Mouse (Mus musculus): ENCODE measurements at regions not wholly inside any gene's neighbourhood (a gene's known extent, or its start where the extent isn't known, plus 50 kb on each side); places are given as distances from the start of the nearest gene placed in this dataset.

DNA sequence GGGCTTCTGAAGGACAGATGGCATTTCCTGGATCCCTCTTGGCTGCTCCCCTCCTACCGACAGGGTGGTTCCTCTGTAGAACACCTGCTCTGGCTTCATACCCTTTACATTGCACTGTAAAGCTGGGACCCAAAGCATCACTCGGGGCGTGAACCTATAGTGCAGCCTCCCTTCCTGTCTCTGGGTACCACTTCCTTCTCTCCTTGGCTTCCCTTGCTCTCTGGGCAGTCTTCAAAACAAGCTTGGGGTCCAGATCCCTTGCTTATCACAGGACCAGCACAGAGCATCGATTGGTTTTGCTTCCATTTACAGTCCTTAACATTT lies 346.4 kb downstream of the Rnf144a start:
- DNase-seq (ENCODE audit: low spot score), result no peak

DNA sequence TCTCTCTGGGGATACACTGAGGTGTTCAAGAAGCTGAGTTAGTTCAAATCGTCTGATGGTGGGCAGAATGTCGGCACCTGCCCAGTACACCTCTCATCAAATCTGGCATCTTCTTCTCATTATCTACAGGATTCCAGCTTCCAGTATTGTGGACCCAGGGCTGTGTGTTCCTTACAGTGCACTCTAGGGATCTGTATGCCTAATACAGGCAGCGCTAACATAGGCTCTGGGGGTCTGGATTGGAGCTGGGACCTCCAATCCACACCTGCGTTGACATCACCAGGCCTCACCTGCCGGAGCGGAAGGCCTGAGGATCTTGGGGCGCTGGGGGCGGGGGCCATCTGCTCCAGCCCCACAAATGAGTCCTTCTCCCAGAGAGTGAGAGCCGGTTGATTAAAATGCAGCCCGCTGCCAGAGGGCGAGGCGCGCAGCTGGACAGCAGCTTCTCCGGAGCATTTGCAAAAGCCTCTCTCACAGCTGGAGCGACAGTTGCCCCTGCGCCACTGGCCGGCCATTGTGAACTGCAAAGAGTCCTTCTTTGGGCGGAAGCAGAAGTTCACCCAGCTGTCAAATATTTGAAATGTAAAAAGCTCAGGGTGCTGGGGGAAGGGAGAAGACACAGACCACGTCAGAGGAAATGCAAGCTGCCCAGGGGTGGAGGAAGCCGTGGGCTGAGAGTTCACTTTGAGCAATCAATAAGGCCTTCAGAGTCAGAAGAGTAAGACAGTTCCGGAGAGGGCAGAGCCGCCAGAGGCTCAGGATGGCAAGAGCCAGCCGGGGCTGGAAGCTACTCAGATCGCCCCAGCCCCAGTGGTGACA lies 347.0 kb downstream of the Rnf144a start:
- DNase-seq (ENCODE audit: low spot score), result peak; percentile 6

DNA sequence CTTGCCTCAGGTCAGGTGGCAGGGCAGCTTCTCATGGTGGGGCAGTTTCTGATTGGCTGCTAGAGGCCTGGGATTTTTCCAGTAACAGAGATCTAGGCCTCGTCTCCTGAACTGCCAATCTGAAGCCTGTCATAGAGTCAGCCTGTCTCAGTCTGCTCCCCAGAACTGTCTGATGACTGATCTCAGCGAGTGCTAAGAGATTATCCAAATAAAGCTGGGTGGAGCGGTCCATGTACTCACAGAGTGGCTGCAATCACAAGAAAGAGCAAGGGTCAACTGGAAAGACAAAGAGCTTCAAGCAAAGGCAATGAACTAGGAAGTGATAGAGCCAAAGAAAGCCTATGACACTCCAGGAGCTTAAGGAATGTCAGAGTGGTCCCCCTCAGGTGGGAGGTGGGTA lies 354.7 kb downstream of the Rnf144a start:
- no peak for DNase-seq (ENCODE audit: low spot score)

DNA sequence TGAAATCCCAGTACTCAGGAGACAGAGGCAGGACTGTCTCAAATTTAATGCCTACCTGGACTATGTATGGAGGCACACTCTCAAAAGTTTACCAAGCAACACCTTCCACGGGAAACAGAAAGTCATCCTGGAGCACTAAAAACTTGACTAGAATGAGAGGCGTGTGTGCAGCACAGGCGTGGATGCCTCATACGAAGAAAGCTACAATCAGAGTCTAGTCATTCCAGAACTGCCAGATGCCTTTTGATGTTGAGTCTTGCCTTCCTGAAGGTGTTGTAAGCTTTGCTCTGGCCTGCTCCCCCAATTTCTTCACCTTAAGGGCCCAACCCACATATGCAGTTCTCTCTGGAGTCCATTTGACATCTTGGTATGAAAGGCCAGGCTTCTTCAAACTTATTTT lies 356.0 kb downstream of the Rnf144a start:
- no peak for DNase-seq (ENCODE audit: low spot score)

DNA sequence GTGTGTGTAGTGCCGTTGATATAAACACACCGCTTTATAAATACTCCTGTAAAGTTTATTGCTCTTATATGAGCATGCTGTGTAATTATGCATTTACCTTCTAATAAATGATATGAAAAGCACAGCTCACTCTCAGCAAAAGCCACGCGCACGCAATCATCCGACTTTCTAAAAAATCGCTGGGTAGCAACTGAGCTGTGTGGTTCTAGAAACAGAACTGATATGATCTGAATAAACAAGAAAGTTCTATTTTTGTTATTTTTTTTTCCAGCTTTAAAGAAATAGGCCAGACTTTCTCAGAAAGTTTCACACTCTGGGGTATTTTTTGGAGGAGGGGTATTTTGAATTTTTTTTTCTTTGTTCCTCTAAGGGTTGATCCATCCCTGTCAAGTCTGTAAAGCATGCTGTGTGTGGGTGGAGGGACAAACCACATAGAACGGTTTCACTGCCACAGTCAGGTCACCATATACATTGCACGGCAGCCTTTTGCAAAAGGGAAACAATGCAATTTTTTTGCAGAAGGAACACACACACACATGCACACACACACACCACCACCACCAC lies 357.5 kb downstream of the Rnf144a start:
- DNase-seq (ENCODE audit: low spot score), result no peak

DNA sequence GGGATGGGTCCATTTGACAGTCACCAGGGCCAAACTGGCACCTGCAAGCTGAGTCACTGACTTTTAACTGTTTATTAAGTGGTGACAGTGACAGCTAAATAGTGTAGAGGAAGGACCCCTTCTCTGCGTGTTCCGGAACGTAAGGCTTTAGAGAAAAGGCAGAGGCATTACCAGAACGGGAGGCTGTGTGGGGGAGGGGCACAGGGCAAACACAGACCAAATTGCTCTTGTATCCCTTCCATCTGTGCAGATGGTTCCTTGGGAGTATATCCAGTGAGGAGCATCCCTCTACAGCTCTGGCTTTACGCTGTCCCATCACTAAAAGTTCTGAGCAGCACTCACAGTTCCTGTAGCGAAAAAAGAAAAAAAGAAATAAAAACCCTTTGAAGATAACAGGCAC lies 368.1 kb downstream of the Rnf144a start:
- no peak for DNase-seq (ENCODE audit: low spot score)

DNA sequence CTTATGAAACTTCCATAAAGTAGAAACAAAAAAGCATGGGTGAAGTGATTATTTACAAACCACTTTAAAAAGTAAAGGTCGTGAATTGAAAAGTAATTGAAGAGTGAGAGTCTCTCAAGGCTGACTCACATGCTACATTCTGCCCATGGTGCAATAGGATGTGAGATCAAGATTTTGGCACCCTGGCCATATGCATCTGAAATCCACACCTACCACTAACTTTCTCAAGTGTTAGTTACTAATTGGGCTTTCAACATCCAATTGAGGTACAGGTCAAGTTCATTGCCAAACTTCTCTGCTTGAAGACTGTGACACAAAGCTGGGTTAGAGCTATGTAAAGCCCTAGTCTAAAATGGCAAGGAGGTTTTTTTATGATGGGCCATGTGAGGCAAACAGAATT lies 369.7 kb downstream of the Rnf144a start:
- no peak for DNase-seq (ENCODE audit: low spot score)

DNA sequence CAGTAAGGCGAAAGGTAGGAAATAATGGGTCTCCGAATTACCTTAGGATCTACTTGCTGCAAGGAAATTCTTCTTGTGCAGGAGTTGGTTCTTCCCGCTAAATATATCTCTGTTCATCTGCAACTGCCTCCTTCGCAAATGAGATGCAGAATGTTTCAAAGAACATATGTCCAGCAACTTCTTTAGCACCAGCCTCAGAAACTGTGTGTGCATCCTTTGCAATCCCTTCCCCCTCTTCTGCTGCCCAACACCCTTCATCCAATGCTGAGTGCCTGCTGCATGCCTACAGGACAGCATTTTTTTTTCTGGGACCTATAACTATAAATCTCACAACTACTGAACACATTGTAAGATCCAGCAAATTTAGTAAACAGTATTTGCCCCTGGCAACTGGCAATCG lies 402.1 kb downstream of the Rnf144a start:
- DNase-seq (ENCODE audit: low spot score), result no peak

DNA sequence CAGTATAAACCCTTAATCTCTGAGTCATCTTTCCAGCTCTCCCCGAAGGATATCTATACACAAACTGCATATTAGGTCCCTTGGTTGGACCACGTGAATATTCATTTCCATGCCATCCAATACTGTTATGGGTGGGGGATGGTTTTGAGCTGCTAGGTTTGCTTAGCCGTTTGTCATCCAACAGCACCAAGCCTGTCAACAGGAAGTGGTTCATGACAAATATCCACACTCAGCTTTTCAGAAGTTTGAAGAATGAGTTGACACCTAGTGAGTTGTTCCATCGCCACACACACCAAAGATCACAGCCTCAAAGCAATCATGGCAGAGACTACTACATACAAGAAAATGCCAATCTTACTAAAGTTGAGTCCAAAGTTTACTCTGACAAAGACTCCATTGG lies 421.0 kb downstream of the Rnf144a start:
- DNase-seq (ENCODE audit: low spot score), result no peak

DNA sequence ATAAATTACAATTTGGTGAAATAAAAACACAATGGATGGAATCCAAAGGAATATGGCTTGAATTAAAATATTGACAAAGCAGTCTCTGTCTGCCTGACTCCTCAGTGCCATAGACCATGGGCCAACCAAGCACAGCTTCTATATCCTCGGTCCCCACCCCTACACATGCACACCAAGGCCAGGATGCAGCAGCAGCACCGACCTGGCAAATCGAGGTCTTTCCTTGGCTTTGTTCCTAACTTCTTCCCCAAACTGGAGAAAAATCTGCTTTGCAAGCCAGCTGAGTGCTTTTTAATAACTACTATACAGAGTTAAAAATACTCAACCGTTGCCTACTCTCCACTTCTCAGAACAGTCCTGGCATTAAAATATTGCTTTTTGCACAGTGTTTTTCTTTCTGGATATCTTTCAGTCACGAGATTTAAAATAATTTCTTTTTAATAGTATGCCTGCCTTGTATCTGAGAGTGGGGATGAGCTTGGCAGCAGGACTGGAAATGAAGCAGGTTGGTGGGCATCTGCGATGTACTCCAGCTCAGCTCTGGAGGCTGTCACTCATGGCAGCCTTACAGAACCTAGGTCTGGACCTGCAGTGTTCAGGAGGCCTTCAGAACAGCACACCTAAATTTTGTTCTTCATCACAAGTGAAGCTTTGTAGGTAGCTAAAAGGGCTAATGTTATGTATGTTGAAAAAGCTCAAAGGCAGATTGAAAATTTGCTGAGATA lies 423.1 kb downstream of the Rnf144a start:
- DNase-seq (ENCODE audit: low spot score), result no peak

DNA sequence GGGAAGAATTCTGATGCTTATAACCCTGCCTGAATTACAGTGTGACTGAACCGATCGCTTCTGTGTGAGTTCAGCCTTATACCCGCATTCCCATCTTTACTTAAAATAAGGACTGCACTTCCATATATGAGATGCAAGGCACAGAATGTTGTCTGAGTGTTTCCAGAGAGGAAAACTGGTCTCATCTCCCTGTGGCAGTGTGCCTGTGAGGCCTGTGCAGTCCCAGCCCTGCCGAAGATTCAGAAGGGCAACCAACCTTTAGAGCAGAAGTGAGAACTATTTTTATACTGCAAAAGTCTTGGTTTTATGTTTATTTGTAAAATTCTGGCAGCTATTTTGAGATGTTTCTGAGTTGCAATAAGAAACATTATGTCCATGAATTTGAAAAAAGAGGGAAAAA lies 432.5 kb downstream of the Rnf144a start:
- no peak for DNase-seq (ENCODE audit: low spot score)

DNA sequence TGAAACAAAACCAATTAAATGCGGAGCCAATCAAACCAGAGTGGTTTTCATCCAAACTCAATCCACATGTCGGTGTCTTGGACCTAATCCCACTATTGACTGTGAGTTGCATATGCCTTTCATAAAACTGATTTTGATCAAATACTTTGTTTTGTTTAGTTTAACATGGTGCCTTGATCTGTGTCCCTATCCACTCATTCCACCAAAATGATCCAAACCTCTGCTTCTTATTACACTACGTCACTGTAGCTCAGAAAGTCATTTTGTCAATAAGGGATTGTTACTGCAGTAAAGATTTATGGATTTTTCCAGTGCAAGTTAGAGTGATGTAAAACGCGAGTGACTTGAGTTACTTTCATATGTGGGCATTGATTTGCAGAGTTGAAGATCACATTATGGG lies 436.7 kb downstream of the Rnf144a start:
- no peak for DNase-seq (ENCODE audit: low spot score)

DNA sequence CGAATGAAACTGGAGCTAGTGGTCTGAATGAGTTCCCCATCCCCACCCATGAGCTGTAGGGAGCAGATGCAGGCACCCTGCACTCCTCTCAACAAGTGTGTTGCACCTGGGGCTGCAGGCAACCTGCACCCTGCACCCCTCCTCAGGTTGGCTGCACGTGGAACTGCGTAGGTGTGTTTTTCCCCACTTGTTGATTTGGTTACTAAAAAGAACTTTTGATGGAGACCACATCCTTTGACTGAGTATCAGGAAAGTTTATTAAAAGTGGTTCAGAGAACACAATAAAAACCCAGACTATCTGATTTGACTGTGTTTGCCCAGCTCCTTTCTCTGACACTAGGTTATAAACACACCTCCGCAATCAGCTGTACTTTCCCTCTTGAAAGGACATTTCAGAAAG lies 456.5 kb downstream of the Rnf144a start:
- DNase-seq (ENCODE audit: low spot score), result no peak

DNA sequence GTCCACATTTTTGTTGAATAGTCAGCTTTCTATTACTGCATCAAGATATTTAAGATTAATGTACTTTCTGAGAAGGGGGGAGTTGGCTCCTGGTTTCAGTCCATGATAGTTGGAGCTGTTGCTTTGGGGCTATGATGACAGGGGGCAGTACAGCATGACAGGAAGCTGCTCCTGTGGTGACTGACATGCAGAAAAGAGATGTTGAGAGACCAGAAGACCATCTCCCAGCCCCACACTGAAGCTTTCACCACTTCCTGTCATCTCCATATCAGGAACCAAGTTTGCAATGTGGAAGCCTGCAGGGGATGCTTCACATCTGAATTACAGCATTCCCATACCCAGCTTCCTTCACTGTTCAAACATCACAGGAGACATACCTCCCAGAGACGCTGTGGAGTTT lies 457.5 kb downstream of the Rnf144a start:
- no peak for DNase-seq (ENCODE audit: low spot score)

DNA sequence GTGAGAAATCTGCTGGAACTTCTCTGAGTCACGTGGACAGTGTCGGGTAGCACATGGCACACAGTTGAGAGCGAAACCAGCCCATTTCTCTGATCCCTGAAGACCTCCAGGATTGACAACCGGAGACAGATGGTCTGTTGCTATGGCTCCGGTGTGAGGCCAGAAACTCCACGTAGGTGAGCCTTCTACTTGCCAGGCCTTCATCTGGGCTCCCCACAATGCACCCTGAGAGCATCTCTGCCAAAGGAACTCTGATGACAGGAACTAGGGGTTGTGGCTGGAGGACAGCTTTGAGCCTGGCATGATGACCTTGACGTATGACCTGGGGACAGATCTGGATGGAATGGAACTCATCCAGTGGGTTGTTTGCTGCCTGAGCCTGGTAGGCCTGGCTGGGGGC lies 467.9 kb downstream of the Rnf144a start:
- DNase-seq (ENCODE audit: low spot score), result no peak

DNA sequence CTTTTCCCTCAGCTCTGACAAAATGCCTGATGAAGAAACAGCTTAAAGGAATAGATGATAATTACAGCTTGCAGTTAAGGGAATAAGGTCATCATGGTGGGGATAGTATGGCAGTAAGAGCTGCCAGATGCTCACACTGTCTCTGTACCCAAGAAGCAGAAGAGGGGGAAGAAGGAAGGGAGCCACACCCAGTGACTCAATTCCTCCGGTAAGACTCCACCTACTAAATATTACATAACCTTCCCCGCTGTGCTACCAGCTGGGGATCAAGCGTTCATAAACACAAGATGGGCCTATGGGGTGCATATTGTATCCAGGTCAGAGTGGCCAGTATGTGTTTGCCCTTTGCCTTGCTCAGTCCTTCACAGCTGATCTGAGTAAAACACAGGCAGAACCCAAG lies 468.9 kb downstream of the Rnf144a start:
- DNase-seq (ENCODE audit: low spot score), result no peak

DNA sequence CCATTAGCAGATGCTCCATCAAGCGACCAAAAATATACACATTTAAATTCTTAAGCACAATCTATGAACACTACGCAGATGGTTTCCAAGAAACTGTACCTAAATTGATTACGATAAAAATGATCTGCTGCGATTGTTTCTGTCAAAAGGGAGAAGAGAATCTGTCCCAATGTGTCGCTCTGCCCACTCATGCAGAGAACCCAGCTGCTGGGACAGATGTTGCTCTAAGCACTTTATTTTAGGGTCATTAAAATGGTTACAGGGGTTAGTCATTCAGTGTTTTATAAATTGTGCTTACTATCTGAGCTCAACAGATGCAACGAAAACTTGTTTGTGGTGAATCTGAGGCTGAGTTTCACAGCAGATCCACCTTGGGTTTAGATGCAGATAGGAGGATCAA lies 476.2 kb downstream of the Rnf144a start:
- DNase-seq (ENCODE audit: low spot score), result no peak

DNA sequence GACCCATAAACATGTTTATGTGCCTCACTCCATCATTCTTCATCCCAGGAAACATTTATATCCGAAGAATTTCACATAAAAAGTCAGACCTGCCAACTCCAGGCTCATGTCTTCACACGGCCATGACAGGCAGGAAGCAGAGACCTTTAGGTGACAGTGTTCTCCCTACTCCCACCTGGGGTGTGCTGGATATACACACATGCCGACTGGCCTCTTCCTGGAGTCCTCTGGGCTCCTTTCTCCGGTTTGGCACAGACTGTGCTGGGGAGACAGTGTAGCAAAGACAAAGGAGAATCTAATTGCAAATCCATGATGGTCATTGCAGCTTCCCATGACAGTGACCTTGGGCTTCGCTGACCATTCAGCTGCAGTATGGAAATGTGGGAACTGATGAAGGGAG lies 480.1 kb downstream of the Rnf144a start:
- DNase-seq (ENCODE audit: low spot score), result no peak

DNA sequence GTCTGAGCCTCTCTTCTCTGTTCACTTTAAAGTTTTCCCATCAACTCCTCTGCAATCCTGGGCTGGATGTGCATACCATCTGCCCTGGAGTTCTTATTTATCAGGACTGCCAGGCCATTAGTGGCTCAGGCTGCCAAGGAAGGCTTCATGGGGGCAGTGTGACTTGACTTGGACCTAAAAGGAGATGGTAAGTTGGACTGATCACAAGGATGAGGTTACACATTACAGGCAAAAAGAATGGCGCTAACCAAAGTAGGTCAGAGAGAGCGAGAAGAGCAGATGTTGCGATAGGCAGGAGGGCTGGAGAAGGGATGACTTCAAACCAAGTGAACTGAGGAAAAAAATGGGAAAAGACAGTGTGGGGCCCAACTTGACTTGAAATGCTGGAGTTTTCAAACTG lies 480.5 kb downstream of the Rnf144a start:
- DNase-seq (ENCODE audit: low spot score), result no peak

DNA sequence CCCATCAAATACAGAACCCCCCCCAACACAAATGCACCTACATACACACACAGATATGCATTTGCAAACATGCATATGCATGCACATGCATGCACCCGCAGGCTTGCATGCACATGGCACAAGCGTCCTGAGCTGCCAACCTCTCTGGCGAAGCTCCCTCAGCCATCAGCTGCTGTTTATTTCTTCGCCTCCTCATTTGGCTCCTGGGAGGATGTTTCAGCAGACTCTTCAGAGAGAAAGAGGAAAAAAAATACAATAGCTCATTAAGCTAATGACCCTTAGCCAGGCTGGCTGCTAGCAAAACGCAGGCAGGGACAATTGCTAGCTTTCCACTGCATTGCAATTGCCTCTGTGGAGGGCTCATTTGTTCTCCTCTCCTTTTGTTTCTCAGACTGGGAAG lies 488.7 kb downstream of the Rnf144a start:
- DNase-seq (ENCODE audit: low spot score), result no peak

DNA sequence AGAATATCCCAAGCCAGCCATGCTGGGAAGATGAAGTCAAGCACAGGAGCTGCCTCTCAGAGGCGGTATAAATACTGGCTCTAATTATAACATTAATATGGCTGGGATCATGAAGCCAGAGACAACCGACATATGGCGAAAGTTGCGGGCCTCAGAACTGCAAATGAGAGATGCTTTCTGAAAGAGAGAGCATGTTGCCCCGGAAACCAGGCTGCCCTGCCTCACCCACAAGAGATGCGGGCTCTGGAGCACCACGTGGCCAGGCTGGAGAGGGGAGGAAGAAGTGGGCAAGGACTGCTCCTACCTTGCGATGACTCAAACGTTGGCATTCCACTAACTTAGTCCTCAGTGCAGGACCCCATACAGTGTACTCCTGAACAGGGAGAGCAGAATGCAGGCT lies 490.5 kb downstream of the Rnf144a start:
- no peak for DNase-seq (ENCODE audit: low spot score)

DNA sequence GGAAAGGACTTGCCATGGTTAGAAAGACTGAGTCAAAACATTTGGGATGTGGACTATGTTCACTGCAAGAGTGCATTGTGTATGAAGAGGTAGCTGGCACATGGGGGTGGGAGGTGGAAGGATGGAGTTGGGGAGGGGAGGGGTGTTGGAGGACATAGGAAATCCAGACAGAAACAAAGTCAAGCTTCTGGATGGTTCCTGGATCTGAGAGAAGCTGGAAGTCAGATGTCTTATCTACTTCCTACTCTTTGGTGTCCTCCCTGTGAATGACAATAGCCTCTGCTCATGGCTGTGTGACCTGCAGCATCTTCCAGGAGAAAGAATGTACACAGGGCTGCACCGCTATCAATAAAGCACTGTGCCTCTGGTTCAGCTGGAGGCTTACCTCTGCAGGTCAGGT lies 491.3 kb downstream of the Rnf144a start:
- no peak for DNase-seq (ENCODE audit: low spot score)

DNA sequence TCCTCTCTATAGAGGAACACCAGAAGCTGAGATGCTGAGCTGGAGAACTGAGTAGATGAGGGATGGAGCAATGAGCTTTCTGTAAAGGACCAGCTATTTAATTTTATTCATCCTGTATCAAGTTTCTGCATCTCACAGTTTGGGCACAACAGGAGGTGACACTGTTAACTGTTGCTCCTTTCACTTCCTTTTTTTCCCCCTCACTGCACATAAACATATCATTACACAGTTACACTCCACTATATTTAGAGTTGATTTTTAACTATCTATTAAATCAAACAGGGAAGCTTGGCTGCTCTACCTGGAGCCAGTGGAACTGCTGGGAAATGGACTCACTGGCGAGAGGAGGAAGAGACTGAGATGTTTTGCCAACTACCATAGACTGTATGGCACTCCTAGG lies 509.4 kb downstream of the Rnf144a start:
- DNase-seq (ENCODE audit: low spot score), result no peak

DNA sequence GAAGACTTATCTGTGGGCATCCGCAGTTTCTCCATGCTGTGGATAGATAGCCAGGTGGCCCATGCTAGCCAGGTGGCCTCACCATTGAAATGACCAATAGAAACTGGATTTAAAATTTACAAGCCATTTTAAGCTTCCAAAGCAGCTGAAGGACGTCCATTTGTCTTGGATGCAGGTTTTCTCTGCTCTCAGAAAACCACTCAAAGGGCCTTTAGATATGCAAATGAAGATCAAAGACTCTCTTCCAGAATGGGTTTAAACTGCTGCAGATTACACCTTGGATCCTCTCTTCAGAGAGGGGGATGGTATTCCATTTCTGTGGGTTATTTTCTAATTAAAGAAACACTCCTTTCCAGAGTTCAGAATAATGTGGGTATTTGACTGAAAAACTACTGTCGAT lies 518.5 kb downstream of the Rnf144a start:
- DNase-seq (ENCODE audit: low spot score), result no peak

Data from urinary bladder, postnatal 14 days (tissue).